Mouse (Mus musculus) midbrain, embryonic 14.5 days (tissue): ENCODE results near the gene Dgkz. TPM values are rescaled to one million over a fixed set of nuclear protein-coding genes. Genes with fewer than 3 reads are reported as not detected.

Experiments used
- ATAC-seq: fragments of 200-750 bp; cut with Nextera tagmentation; 2 replicates; pipeline ENCODE4 v1.8.0; 2017; ENCODE audit warnings: moderate number of reproducible peaks, moderate library complexity; ENCODE audit not compliant: low FRiP score, low TSS enrichment
- DNase-seq: peaks from one replicate; pipeline ENCODE4 v3.0.0-alpha.2; 2015
- H3K27ac ChIP-seq: fragments of 300-500 bp; sonication (generic); replicated peaks from 2 replicates; pipeline ENCODE4 v1.5.1; 2014; ENCODE audit warnings: mild to moderate bottlenecking, low read depth, low read length, moderate library complexity
- H3K27me3 ChIP-seq: fragments of 300-500 bp; sonication (generic); 2 replicates; pipeline ENCODE4 v1.6.1; 2014; ENCODE audit warnings: low read length, control low read depth, mixed read lengths; ENCODE audit not compliant: control insufficient read depth, insufficient read depth
- H3K36me3 ChIP-seq: fragments of 300-500 bp; sonication (generic); 2 replicates; pipeline ENCODE4 v1.6.1; 2014; ENCODE audit warnings: low read length, control low read depth; ENCODE audit not compliant: control insufficient read depth, insufficient read depth
- H3K4me1 ChIP-seq: fragments of 300-500 bp; sonication (generic); 2 replicates; pipeline ENCODE4 v1.6.1; 2014; ENCODE audit warnings: mild to moderate bottlenecking, antibody characterized with exemption, low read length, control low read depth; ENCODE audit not compliant: control insufficient read depth, insufficient read depth
- H3K4me2 ChIP-seq: fragments of 300-500 bp; sonication (generic); 2 replicates; pipeline ENCODE4 v1.6.1; 2014; ENCODE audit warnings: mild to moderate bottlenecking, low read length, moderate library complexity
- H3K4me3 ChIP-seq: fragments of 300-500 bp; sonication (generic); replicated peaks from 2 replicates; pipeline ENCODE4 v1.5.1; 2014; ENCODE audit warnings: low read depth, low read length
- H3K9ac ChIP-seq: fragments of 300-500 bp; sonication (generic); replicated peaks from 2 replicates; pipeline ENCODE4 v1.6.1; 2014; ENCODE audit warnings: mild to moderate bottlenecking, low read length, moderate library complexity
- H3K9me3 ChIP-seq: fragments of 300-500 bp; sonication (generic); 2 replicates; pipeline ENCODE4 v1.6.1; 2016; ENCODE audit warnings: low read length, control low read depth, mixed read lengths; ENCODE audit not compliant: control insufficient read depth
- WGBS: fragments of 180-500 bp; shearing (Covaris S2); extraction: QIAGEN DNeasy Blood & Tissue Kit; methylation state at CpG from one replicate; pipeline ENCODE4 v1.1.7; 2014; 5-methylcytosine and 5-hydroxymethylcytosine counted together
- polyA plus RNA-seq: library from polyadenylated mRNA; unstranded; fragments of >200 nt; fragmentation: Nextera tagmentation; extraction: Ambion mirVana; gene quantifications from 2 replicates; pipeline ENCODE4 v1.2.1, GENCODE M21; 2014

Gene Dgkz
- polyA plus RNA-seq, 1 experiment from 2014 or later = 32.0 TPM

DNA sequence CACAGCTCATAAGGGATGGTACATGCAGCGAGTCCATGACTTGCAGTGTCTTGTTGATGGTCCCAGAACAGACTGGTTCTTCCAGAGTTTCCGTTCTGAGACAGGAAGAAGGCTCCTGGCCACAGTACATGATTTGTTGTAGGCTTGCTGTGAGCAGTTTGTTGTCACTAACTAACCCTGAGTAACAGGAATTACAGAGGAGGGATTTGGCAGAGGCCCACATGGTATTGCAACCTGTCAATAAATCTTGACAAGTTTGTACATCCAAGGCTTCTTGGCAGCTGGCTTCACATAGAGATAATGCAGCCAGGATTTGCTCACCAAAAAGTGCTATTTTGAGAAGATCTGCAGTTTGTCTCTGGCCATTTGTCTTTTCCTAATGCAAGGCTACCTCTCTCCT is 69.5 kb downstream of the Dgkz start:
- H3K36me3 ChIP-seq = peaks cover 33% of the 10 kb centered on the region
- 97% methylated on average over 2 of the region's 2 CpGs for WGBS
- no peak overlapping the region for H3K9ac ChIP-seq
- no peak overlapping the region for H3K4me2 ChIP-seq
- 0 out of 2 replicates have a peak, but pooled peaks cover 5% of the 10 kb centered on the region for H3K4me1 ChIP-seq
- H3K4me3 ChIP-seq = no peak overlapping the region
- DNase-seq (no peak), ATAC-seq (no peak)
- H3K9me3 ChIP-seq = no peaks in the 10 kb centered on the region
- H3K27me3 ChIP-seq = no peaks in the 10 kb centered on the region
- no peak overlapping the region for H3K27ac ChIP-seq

DNA sequence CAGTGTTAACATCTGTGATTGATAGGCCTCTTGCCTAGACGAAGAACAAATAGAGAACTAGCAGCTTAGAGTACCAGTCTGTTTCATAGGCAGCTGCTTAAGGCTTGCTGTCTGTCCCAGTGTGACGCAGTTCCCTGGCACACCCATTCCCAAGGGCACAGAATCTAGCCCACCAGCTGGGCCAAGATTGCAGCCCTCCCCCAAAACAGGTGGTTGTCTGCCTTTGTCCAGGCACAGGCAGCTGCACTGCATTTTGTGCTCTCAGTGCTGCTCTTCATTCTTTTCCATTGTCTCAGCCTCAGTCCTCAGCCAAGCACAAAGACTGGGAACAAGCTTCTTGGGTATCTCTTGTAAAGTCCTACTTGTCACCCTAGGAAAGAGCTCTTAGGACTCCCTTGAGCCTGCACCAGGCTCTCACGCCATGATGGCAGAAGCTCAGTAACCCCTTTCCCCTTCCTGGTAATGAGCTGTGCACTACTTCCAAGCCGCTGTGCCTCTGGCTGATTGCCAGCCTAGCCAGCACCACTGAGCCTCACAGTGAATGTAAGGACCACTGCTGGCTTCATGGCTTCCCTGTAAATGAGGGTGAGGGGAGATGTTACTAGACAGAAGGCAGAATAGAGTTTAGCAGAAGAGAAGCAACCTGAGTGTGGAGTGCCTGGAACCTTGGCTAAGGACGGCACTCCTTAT is 70.9 kb downstream of the Dgkz start:
- Histone ChIP-seq H3K4me2 (no peak overlapping the region), H3K27me3 (no peaks in the 10 kb centered on the region), H3K9ac (no peak overlapping the region), H3K4me1 (0 out of 2 replicates have a peak, but pooled peaks cover 5% of the 10 kb centered on the region), H3K36me3 (peaks cover 30% of the 10 kb centered on the region), H3K4me3 (no peak overlapping the region), H3K27ac (peak overlapping the region; percentile 28), H3K9me3 (no peaks in the 10 kb centered on the region)
- DNase-seq = peak; percentile 62
- 49% methylated on average over 5 of the region's 5 CpGs for WGBS
- ATAC-seq = 0 out of 2 replicates have a peak, but pooled peaks have one; percentile 34

DNA sequence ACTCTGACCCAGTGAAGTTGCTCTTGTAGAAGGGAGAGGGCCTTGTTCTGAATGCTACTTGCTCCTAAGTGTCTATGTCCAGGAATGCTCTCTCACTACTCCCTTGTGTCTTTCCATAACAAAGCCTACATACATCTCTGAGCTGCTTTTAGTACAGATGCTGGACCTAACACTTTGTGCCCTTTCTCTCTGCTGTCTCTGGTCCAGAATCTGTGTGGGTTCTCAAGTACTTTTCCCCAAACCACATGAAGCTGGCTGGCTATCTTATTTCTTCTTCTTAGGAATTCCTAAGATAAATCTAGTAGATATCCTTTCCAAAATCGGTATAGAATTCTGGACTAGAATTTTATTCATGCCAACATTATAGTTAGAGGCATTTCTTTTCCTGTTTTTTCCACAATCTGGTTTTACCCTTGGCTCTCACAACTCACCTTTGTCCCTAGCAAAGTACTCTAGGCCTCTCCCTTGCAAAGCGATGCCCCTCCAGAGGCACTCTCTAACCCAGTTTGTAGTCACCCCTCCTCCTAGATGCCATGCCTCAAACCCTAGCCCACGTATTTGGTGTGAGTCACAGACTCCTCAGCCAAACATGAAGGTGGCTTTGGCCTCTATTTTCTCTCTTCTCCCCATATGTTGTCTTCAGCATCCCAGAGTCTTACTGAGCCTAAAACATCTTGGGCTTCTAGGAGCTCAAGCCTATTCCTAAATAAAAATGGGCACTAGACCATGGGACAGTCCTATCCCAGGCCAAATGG is 72.3 kb downstream of the Dgkz start:
- H3K4me1 ChIP-seq = 0 out of 2 replicates have a peak, but pooled peaks cover 5% of the 10 kb centered on the region
- ATAC-seq = no peak
- no peak overlapping the region for H3K27ac ChIP-seq

DNA sequence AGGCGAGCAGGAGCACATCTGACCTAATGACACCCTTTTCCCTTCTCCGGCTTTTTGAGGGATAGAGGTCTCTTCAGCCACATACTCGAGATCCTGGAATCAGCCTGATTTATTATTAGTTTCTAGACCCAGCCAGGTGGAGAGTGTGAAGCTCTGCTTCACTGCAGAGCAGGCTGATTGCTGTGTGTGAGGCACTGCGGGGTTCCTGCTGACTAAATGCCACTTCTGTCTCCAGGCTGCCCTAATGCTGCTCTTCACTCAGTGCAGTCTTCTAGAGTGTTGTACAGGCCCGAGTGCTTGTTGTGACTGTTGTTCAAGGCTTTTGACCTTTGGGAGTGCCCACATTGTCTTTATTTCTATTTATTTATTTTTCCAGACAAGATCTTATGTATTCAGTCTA is 73.3 kb downstream of the Dgkz start:
- H3K27me3 ChIP-seq = no peaks in the 10 kb centered on the region
- H3K4me1 ChIP-seq = 0 out of 2 replicates have a peak, but pooled peaks cover 5% of the 10 kb centered on the region
- DNase-seq (no peak), ATAC-seq (no peak)
- WGBS = 61% methylated on average over 5 of the region's 5 CpGs
- H3K27ac ChIP-seq = no peak overlapping the region
- H3K4me2 ChIP-seq = no peak overlapping the region
- H3K9ac ChIP-seq = no peak overlapping the region
- peaks cover 23% of the 10 kb centered on the region; the same call in 1 of the 2 replicates for H3K36me3 ChIP-seq
- H3K9me3 ChIP-seq = no peaks in the 10 kb centered on the region
- H3K4me3 ChIP-seq = no peak overlapping the region

More for the DNA sequence above, 72.3 kb downstream of the Dgkz start:
- Histone ChIP-seq H3K27me3 (no peaks in the 10 kb centered on the region), H3K9me3 (no peaks in the 10 kb centered on the region), H3K36me3 (peaks cover 21% of the 10 kb centered on the region; the same call in 1 of the 2 replicates), H3K4me3 (no peak overlapping the region), H3K9ac (no peak overlapping the region), H3K4me2 (no peak overlapping the region)
- whole genome bisulfite sequencing = 95% methylated on average over 3 of the region's 3 CpGs
- no peak for DNase-seq

DNA sequence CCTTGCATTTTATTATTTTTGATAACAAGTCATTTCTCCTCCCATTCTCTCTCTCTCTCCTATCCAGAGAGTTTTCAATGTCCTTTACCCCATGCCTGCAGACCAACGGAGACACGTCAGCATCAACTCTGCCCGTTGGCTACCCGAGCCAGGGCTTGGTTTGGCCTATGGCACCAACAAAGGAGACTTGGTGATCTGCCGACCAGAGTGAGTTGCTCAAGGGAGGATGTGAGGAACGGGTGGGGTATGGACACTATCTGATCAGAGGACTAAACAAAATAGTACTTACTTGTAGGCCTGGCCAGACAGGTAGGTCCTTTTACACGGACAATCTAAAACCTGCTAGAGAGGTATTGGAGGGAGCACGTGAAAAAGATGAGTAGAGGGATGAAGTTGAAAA is 75.2 kb downstream of the Dgkz start:
- DNase-seq = no peak
- Histone ChIP-seq H3K27ac (no peak overlapping the region), H3K4me1 (0 out of 2 replicates have a peak, but pooled peaks cover 5% of the 10 kb centered on the region), H3K4me2 (no peak overlapping the region), H3K9ac (no peak overlapping the region), H3K4me3 (no peak overlapping the region), H3K27me3 (no peaks in the 10 kb centered on the region), H3K36me3 (peaks cover 21% of the 10 kb centered on the region; the same call in 1 of the 2 replicates), H3K9me3 (no peaks in the 10 kb centered on the region)
- no peak for ATAC-seq
- 96% methylated on average over 8 of the region's 8 CpGs for WGBS

DNA sequence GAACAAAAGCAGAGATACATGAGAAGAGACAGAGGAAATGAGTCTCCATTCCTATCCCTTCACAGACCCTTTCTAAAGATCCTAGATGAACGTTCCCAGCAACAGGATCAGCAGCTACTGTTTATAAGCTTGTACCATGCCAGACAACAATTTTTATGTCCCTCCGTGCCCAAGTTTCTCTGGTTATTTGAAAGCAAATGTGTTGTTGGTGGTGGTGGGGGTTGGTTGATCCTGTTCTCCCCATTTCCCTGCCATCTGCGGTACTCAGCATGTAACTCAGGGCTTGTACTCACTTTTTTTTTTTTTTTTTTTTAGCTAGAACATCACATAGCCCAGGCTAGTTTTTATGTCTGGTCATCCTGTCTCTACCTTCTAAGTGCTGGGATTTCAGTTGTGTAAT is 76.5 kb downstream of the Dgkz start:
- no peak overlapping the region for H3K4me2 ChIP-seq
- no peak overlapping the region for H3K4me3 ChIP-seq
- ATAC-seq = no peak
- H3K9me3 ChIP-seq = no peaks in the 10 kb centered on the region
- no peak for DNase-seq
- no peak overlapping the region for H3K9ac ChIP-seq
- H3K4me1 ChIP-seq = no peaks in the 10 kb centered on the region
- no peaks in the 10 kb centered on the region for H3K27me3 ChIP-seq
- peaks cover 16% of the 10 kb centered on the region; the same call in 1 of the 2 replicates for H3K36me3 ChIP-seq
- no peak overlapping the region for H3K27ac ChIP-seq
- 92% methylated on average over 3 of the region's 3 CpGs for WGBS

DNA sequence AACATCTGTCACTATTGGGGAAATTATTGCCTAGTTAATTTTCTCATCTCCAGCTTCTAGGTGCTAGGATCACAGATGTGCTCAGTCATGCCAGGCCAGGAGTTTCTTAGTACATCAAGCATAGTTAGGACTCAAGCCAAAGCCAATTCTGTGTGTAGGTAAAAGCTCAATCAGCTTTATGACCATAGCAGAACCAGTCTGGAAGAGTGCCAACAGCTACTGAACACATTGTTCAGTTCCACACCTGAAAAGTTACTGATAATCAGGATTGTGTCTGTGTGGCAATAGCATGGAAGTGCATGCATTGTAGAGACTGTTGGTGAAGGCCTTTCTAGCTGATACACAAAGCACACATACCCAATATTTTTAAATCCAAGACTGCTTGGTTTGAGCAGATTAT is 77.7 kb downstream of the Dgkz start:
- Histone ChIP-seq H3K27ac (no peak overlapping the region), H3K9ac (no peak overlapping the region), H3K9me3 (no peaks in the 10 kb centered on the region), H3K36me3 (peaks cover 16% of the 10 kb centered on the region; the same call in 1 of the 2 replicates), H3K4me2 (no peak overlapping the region), H3K27me3 (no peaks in the 10 kb centered on the region), H3K4me1 (no peaks in the 10 kb centered on the region), H3K4me3 (no peak overlapping the region)
- DNase-seq = no peak
- no peak for ATAC-seq

DNA sequence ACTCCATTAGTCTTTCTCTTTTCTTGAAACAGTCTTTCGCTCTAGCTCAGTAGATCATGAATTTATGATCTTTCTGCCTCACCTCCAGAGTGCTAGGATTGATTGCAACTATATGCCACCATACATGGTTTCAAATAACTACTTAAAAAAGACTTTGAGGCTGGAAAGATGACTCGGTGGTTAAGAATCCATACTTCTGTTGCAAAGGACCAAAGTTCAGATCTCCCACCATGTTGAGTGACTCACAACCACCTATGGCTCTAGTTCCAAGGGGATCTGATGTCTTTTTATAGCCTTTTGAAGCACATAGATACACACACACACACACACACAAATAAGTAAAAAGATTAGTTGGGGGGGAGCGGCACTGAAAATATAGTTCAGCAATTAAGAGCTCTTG is 80.3 kb downstream of the Dgkz start:
- no peak overlapping the region for H3K9ac ChIP-seq
- H3K36me3 ChIP-seq = peaks cover 10% of the 10 kb centered on the region; the same call in 1 of the 2 replicates
- no peak overlapping the region for H3K4me2 ChIP-seq
- no peak overlapping the region for H3K4me3 ChIP-seq
- H3K4me1 ChIP-seq = no peaks in the 10 kb centered on the region
- DNase-seq (no peak), ATAC-seq (no peak)
- no peak overlapping the region for H3K27ac ChIP-seq
- H3K9me3 ChIP-seq = no peaks in the 10 kb centered on the region
- 96% methylated on average over 3 of the region's 3 CpGs for WGBS
- no peaks in the 10 kb centered on the region for H3K27me3 ChIP-seq
